In genomic region chr14:49171867-49172581, GRCm38 (mm10) we compare ENCODE assay signal across 8 mouse cellular contexts. TPM values are rescaled to one million over a fixed set of nuclear protein-coding genes. Genes with fewer than 3 reads are reported as not detected.
A peak's percentile ranks its signal among the peaks of the same experiment; 100 is the strongest.
DNase-seq lines count a peak whose midpoint lies in the region; ATAC-seq lines count a peak whose summit lies in the region.

TSS of gene Naa30 (plus strand) at chr14:49172226.

- peak within 1 kb of the TSS; percentile 98 for H3K4me3 ChIP-seq in forebrain, embryonic 10.5 days
- H3K4me3 ChIP-seq in heart, embryonic 16.5 days (ENCODE audit: low read length) = peak within 1 kb of the TSS; percentile 85
- peak within 1 kb of the TSS; percentile 95 for H3K4me3 ChIP-seq in liver, embryonic 15.5 days (replicated peaks)
- peak within 1 kb of the TSS; percentile 98 for H3K4me3 ChIP-seq in neural tube, embryonic 12.5 days

- peak; percentile 95 to 97 for DNase-seq in CD8-positive naive resting alpha-beta T cell, adult 2 months (ENCODE audit: low read depth in 2 of 2, low spot score in 2 of 2)
- peak; percentile 87 for DNase-seq in c-Kit-positive CD71-negative TER-119-negative erythroid progenitor cells, embryonic 14.5 days (ENCODE audit: low read depth)
- peak; percentile 97 for DNase-seq in forebrain, embryonic 10.5 days (ENCODE audit: extremely low spot score, low spot score)
- DNase-seq in kidney, postnatal 36 days = peak; percentile 99
- peak; percentile 91 for DNase-seq in telencephalon, adult 2 months (ENCODE audit: low read depth, low spot score)

- H3K27me3 ChIP-seq in forebrain, embryonic 10.5 days (ENCODE audit: poor library complexity, severe bottlenecking) = no peaks in the 10 kb centered on the region
- no peaks in the 10 kb centered on the region for H3K27me3 ChIP-seq in heart, embryonic 16.5 days (ENCODE audit: control insufficient read depth, insufficient read depth, low read length)
- no peaks in the 10 kb centered on the region for H3K27me3 ChIP-seq in liver, embryonic 15.5 days
- no peaks in the 10 kb centered on the region for H3K27me3 ChIP-seq in neural tube, embryonic 12.5 days (replicated peaks)

- peak; percentile 94 for ATAC-seq in heart, embryonic 16.5 days (replicated peaks; ENCODE audit: extremely low read depth, insufficient read depth, low FRiP score)
- ATAC-seq in liver, embryonic 15.5 days (ENCODE audit: insufficient read depth) = peak; percentile 94
- peak; percentile 95 for ATAC-seq in neural tube, embryonic 12.5 days (ENCODE audit: low FRiP score, low read depth)

- peak within 1 kb of the TSS; percentile 95 for H3K27ac ChIP-seq in forebrain, embryonic 10.5 days
- peak within 1 kb of the TSS; percentile 84 for H3K27ac ChIP-seq in heart, embryonic 16.5 days (ENCODE audit: low read length)
- H3K27ac ChIP-seq in liver, embryonic 15.5 days (replicated peaks) = peak within 1 kb of the TSS; percentile 84
- peak within 1 kb of the TSS; percentile 75; the same call in 1 of the 2 replicates for H3K27ac ChIP-seq in neural tube, embryonic 12.5 days

- peak within 1 kb of the TSS; percentile 86 for H3K4me2 ChIP-seq in heart, embryonic 16.5 days (ENCODE audit: low read depth, low read length)
- peak within 1 kb of the TSS; percentile 95 for H3K4me2 ChIP-seq in liver, embryonic 15.5 days
- peak within 1 kb of the TSS; percentile 84 for H3K4me2 ChIP-seq in neural tube, embryonic 12.5 days (replicated peaks)

- H3K36me3 ChIP-seq in forebrain, embryonic 10.5 days (replicated peaks) = peaks cover 18% of the 10 kb centered on the region; the same call in 1 of the 2 replicates
- H3K36me3 ChIP-seq in heart, embryonic 16.5 days (ENCODE audit: control insufficient read depth, insufficient read depth) = no peaks in the 10 kb centered on the region
- no peaks in the 10 kb centered on the region for H3K36me3 ChIP-seq in liver, embryonic 15.5 days (replicated peaks)
- no peaks in the 10 kb centered on the region for H3K36me3 ChIP-seq in neural tube, embryonic 12.5 days

- under 1% methylated on average over 71 of the region's 86 CpGs for WGBS in forebrain, embryonic 10.5 days
- under 1% methylated on average over 49 of the region's 86 CpGs for WGBS in heart, embryonic 16.5 days
- under 1% methylated on average over 48 of the region's 86 CpGs for WGBS in liver, embryonic 15.5 days (ENCODE audit: insufficient replicate concordance)
- under 1% methylated on average over 59 of the region's 86 CpGs for WGBS in neural tube, embryonic 12.5 days

- no peaks in the 10 kb centered on the region for H3K9me3 ChIP-seq in forebrain, embryonic 10.5 days
- no peaks in the 10 kb centered on the region for H3K9me3 ChIP-seq in heart, embryonic 16.5 days (replicated peaks; ENCODE audit: control insufficient read depth, low read length)
- H3K9me3 ChIP-seq in liver, embryonic 15.5 days (replicated peaks) = no peaks in the 10 kb centered on the region
- no peaks in the 10 kb centered on the region for H3K9me3 ChIP-seq in neural tube, embryonic 12.5 days

- peak within 1 kb of the TSS; percentile 84 for H3K9ac ChIP-seq in heart, embryonic 16.5 days (ENCODE audit: low read length)
- peak within 1 kb of the TSS; percentile 91 for H3K9ac ChIP-seq in liver, embryonic 15.5 days
- H3K9ac ChIP-seq in neural tube, embryonic 12.5 days = peak within 1 kb of the TSS; percentile 96

- H3K4me1 ChIP-seq in forebrain, embryonic 10.5 days = peaks cover 38% of the 10 kb centered on the region
- H3K4me1 ChIP-seq in heart, embryonic 16.5 days (ENCODE audit: control insufficient read depth, insufficient read depth, low read length) = peaks cover 20% of the 10 kb centered on the region
- peaks cover 32% of the 10 kb centered on the region for H3K4me1 ChIP-seq in liver, embryonic 15.5 days (replicated peaks)
- peaks cover 19% of the 10 kb centered on the region for H3K4me1 ChIP-seq in neural tube, embryonic 12.5 days

RNA-seq across cellular contexts. Expression of gene Naa30, which starts in this region (rescaled TPM):
- 8.5 and 8.6 TPM in 2 replicates for polyA plus RNA-seq in forebrain, embryonic 10.5 days (2016; fragmentation: Nextera tagmentation; extraction: Ambion mirVana)
- polyA plus RNA-seq in heart, embryonic 16.5 days (2015; fragmentation: Nextera tagmentation; extraction: Ambion mirVana) = 6.7 and 7.2 TPM in 2 replicates
- polyA plus RNA-seq in liver, embryonic 15.5 days (2015; fragmentation: Nextera tagmentation; extraction: Ambion mirVana) = 3.9 and 4.2 TPM in 2 replicates
- polyA plus RNA-seq in neural tube, embryonic 12.5 days (2016; fragmentation: Nextera tagmentation; extraction: Ambion mirVana) = 24.0 and 26.6 TPM in 2 replicates

Comparison
In these comparisons a context has a peak if more than half of its experiments do, and no peak if none do; other contexts are left out.
1. Peak in every context shown above with its lines: DNase-seq, ATAC-seq, H3K4me3 ChIP-seq and H3K27ac ChIP-seq.